Mouse (Mus musculus) limb, embryonic 11.5 days (tissue): Measurements from ENCODE around the gene Desi1. TPM values are rescaled to one million over a fixed set of nuclear protein-coding genes. Genes with fewer than 3 reads are reported as not detected.

Experiments
- ATAC-seq: fragments of 200-750 bp; cut with Nextera tagmentation; 2 replicates; pipeline ENCODE4 v1.8.0; 2017; ENCODE audit warnings: low read depth; ENCODE audit not compliant: insufficient number of reproducible peaks, low FRiP score, low TSS enrichment
- DNase-seq: peaks from one replicate; pipeline ENCODE4 v3.0.0-alpha.2; 2015; ENCODE audit warnings: low spot score
- H3K27ac ChIP-seq: fragments of 300-500 bp; sonication (generic); replicated peaks from 2 replicates; pipeline ENCODE4 v1.5.1; 2014; ENCODE audit warnings: low read depth, mild to moderate bottlenecking, low read length
- H3K27me3 ChIP-seq: fragments of 300-500 bp; sonication (generic); 2 replicates; pipeline ENCODE4 v1.6.1; 2014; ENCODE audit warnings: mild to moderate bottlenecking, low read length, mixed read lengths; ENCODE audit not compliant: control insufficient read depth, insufficient read depth
- H3K36me3 ChIP-seq: fragments of 300-500 bp; sonication (generic); 2 replicates; pipeline ENCODE4 v1.6.1; 2014; ENCODE audit warnings: mild to moderate bottlenecking, low read length, moderate library complexity, mixed read lengths; ENCODE audit not compliant: control insufficient read depth, insufficient read depth
- H3K4me1 ChIP-seq: fragments of 300-500 bp; sonication (generic); 2 replicates; pipeline ENCODE4 v1.6.1; 2014; ENCODE audit warnings: low read length, mixed read lengths; ENCODE audit not compliant: control insufficient read depth, insufficient read depth
- H3K4me2 ChIP-seq: fragments of 300-500 bp; sonication (generic); 2 replicates; pipeline ENCODE4 v1.6.1; 2014; ENCODE audit warnings: low read depth, mild to moderate bottlenecking, moderate library complexity; ENCODE audit not compliant: severe bottlenecking
- H3K4me3 ChIP-seq: fragments of 300-500 bp; sonication (generic); 2 replicates; pipeline ENCODE4 v1.5.1; 2014; ENCODE audit warnings: low read depth, low read length
- H3K9ac ChIP-seq: fragments of 300-500 bp; sonication (generic); 2 replicates; pipeline ENCODE4 v1.6.1; 2014; ENCODE audit warnings: mild to moderate bottlenecking, low read length
- H3K9me3 ChIP-seq: fragments of 300-500 bp; sonication (generic); 2 replicates; pipeline ENCODE4 v1.6.1; 2016; ENCODE audit warnings: low read length; ENCODE audit not compliant: control insufficient read depth
- WGBS: fragments of 180-500 bp; shearing (Covaris S2); extraction: QIAGEN DNeasy Blood & Tissue Kit; methylation state at CpG from one replicate; pipeline ENCODE4 v1.1.7; 2014; 5-methylcytosine and 5-hydroxymethylcytosine counted together
- polyA plus RNA-seq: library from polyadenylated mRNA; unstranded; fragments of >200 nt; fragmentation: Nextera tagmentation; extraction: Ambion mirVana; gene quantifications from 2 replicates; pipeline ENCODE4 v1.2.1, GENCODE M21; 2014

The Desi1 gene
- 34.4 and 37.7 TPM in 2 replicates for polyA plus RNA-seq

GRCm38 (mm10) chr15:82033762-82034161, at the start of gene Desi1:
TSS of gene Desi1 (minus strand) at chr15:82033862.
- WGBS: 90% methylated on average over 4 of the region's 4 CpGs
- no peak within 1 kb of the TSS for H3K4me3 ChIP-seq
- DNase-seq (no peak), ATAC-seq (no peak)
- peaks cover 19% of the 10 kb centered on the region for H3K36me3 ChIP-seq
- H3K4me2 ChIP-seq: no peak within 1 kb of the TSS
- no peaks in the 10 kb centered on the region for H3K27me3 ChIP-seq
- H3K4me1 ChIP-seq: no peaks in the 10 kb centered on the region
- no peak within 1 kb of the TSS for H3K9ac ChIP-seq
- no peaks in the 10 kb centered on the region for H3K9me3 ChIP-seq
- H3K27ac ChIP-seq: no peak within 1 kb of the TSS

DNA sequence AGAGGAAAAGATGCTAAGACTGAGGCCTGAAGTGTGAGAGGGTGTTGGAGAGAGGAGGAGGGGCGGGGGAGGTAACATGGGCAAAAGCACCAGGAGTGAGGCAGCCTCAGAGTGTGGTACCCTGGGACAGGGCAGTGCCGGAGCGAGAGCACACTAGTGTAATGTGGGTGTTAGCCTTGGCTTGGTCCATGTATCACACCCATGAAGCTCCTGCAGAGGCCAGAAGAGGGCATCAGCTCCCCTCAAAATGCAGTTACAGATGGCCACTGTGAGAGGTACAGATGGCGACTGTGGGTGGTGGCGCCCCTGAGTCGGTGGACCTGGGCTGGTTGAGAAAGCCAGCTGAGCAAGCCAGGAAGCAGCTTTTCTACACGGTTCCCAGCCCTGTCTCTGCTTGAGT, 47.5 kb upstream of the Desi1 start:
- no peak overlapping the region for H3K4me3 ChIP-seq
- 33% methylated on average over 7 of the region's 7 CpGs for WGBS
- no peak for ATAC-seq
- H3K4me1 ChIP-seq: no peaks in the 10 kb centered on the region
- H3K9ac ChIP-seq: no peak overlapping the region
- H3K4me2 ChIP-seq: no peak overlapping the region
- H3K9me3 ChIP-seq: no peaks in the 10 kb centered on the region
- no peaks in the 10 kb centered on the region for H3K27me3 ChIP-seq
- DNase-seq: peak; percentile 55
- no peaks in the 10 kb centered on the region for H3K36me3 ChIP-seq
- no peak overlapping the region for H3K27ac ChIP-seq

GRCm38 (mm10) chr15:82079883-82080282, 46.2 kb upstream of the Desi1 start:
- no peak overlapping the region for H3K4me2 ChIP-seq
- WGBS: 60% methylated on average over 10 of the region's 10 CpGs
- no peak overlapping the region for H3K4me3 ChIP-seq
- H3K4me1 ChIP-seq: no peaks in the 10 kb centered on the region
- H3K9ac ChIP-seq: no peak overlapping the region
- ATAC-seq (no peak), DNase-seq (peak; percentile 39)
- H3K9me3 ChIP-seq: no peaks in the 10 kb centered on the region
- no peaks in the 10 kb centered on the region for H3K36me3 ChIP-seq
- no peak overlapping the region for H3K27ac ChIP-seq
- no peaks in the 10 kb centered on the region for H3K27me3 ChIP-seq

DNA sequence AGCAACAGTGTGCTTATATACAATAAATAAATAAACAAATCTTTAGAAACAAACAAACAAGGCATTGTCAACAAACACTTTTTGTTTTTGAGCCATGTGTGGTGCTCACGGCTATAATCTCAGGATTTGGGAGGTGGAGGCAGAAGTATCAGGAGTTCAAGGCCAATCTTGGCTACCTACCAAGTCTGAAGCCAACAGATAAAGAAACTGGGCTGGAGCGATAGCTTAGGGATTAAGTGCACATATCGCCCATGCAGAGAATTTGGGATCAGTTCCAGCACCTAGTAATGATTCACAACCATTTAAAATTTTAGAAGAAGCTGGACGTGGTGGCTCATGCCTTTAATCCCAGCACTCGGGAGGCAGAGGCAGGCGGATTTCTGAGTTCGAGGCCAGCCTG, 39.8 kb upstream of the Desi1 start:
- DNase-seq (no peak), ATAC-seq (no peak)
- Histone ChIP-seq H3K36me3 (no peaks in the 10 kb centered on the region), H3K27ac (no peak overlapping the region), H3K9ac (no peak overlapping the region), H3K4me1 (no peaks in the 10 kb centered on the region), H3K27me3 (peaks cover 24% of the 10 kb centered on the region), H3K9me3 (no peaks in the 10 kb centered on the region; the same call in 1 of the 2 replicates), H3K4me3 (no peak overlapping the region), H3K4me2 (no peak overlapping the region)
- WGBS: 94% methylated on average over 7 of the region's 7 CpGs

GRCm38 (mm10) chr15:82071816-82072469, 38.3 kb upstream of the Desi1 start:
- Histone ChIP-seq H3K9me3 (no peaks in the 10 kb centered on the region; the same call in 1 of the 2 replicates), H3K4me1 (no peaks in the 10 kb centered on the region), H3K27ac (no peak overlapping the region), H3K9ac (no peak overlapping the region), H3K27me3 (peaks cover 27% of the 10 kb centered on the region), H3K4me2 (no peak overlapping the region), H3K36me3 (no peaks in the 10 kb centered on the region), H3K4me3 (no peak overlapping the region)
- DNase-seq: no peak
- 89% methylated on average over 26 of the region's 26 CpGs for WGBS
- no peak for ATAC-seq

GRCm38 (mm10) chr15:82069898-82070297, 36.2 kb upstream of the Desi1 start, which contains the start of gene Mei1:
TSS of gene Mei1 (plus strand) at chr15:82069996.
- H3K4me2 ChIP-seq: peak within 1 kb of the TSS; percentile 30
- no peaks in the 10 kb centered on the region for H3K36me3 ChIP-seq
- peaks cover 27% of the 10 kb centered on the region for H3K27me3 ChIP-seq
- WGBS: 21% methylated on average over 40 of the region's 40 CpGs
- no peak for ATAC-seq
- H3K4me1 ChIP-seq: no peaks in the 10 kb centered on the region
- no peaks in the 10 kb centered on the region; the same call in 1 of the 2 replicates for H3K9me3 ChIP-seq
- H3K27ac ChIP-seq: no peak within 1 kb of the TSS
- no peak within 1 kb of the TSS for H3K9ac ChIP-seq
- peak; percentile 37 for DNase-seq
- 0 out of 2 replicates have a peak within 1 kb of the TSS, but pooled peaks have one; percentile 5 for H3K4me3 ChIP-seq

- no peak overlapping the region for H3K27ac ChIP-seq
- no peaks in the 10 kb centered on the region for H3K4me1 ChIP-seq
- H3K9me3 ChIP-seq: no peaks in the 10 kb centered on the region; the same call in 1 of the 2 replicates
- WGBS: 20% methylated on average over 7 of the region's 7 CpGs
- no peak overlapping the region for H3K4me3 ChIP-seq
- peak; percentile 83 for DNase-seq
- no peak overlapping the region for H3K4me2 ChIP-seq
- H3K36me3 ChIP-seq: no peaks in the 10 kb centered on the region
- no peak overlapping the region for H3K9ac ChIP-seq
- peaks cover 22% of the 10 kb centered on the region for H3K27me3 ChIP-seq
- no peak; the same call in 1 of the 2 replicates for ATAC-seq
Observed at GRCm38 (mm10) chr15:82065511-82065910, 31.8 kb upstream of the Desi1 start.

DNA sequence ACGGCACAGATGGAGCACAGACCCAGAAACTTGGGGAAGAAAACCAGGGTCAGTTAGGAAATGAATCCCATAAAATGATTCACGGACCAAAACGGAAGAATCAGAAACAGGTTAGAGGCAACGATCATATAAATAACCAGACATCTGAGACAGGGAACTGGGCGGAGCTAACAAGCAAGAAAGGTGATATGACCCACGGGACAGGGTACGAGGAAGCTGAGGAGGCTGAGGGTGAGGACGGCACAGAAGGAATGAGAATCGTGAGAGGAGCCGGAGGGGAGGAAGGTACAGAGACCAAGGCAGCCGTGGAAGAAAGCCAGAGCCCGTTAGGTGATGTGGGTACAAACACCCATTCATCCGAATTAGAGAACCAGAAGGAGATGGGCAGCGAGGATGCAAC, 30.2 kb upstream of the Desi1 start:
- no peak overlapping the region for H3K9ac ChIP-seq
- peaks cover 7% of the 10 kb centered on the region for H3K27me3 ChIP-seq
- DNase-seq (no peak), ATAC-seq (no peak)
- no peaks in the 10 kb centered on the region for H3K4me1 ChIP-seq
- no peak overlapping the region for H3K4me2 ChIP-seq
- no peaks in the 10 kb centered on the region for H3K9me3 ChIP-seq
- H3K4me3 ChIP-seq: no peak overlapping the region
- no peaks in the 10 kb centered on the region for H3K36me3 ChIP-seq
- no peak overlapping the region for H3K27ac ChIP-seq
- WGBS: 60% methylated on average over 14 of the region's 14 CpGs
